Comparison of ENCODE assay signal across 15 mouse cellular contexts in genomic region chr3:95511611-95512180, GRCm38 (mm10). TPM values are rescaled to one million over a fixed set of nuclear protein-coding genes. Genes with fewer than 3 reads are reported as not detected.
DNase-seq lines count a peak whose midpoint lies in the region; ATAC-seq lines count a peak whose summit lies in the region.
"Had no signal": no experiment of that assay in that cellular context is flagged by ENCODE, and none has a peak within 500 bp of the region (broad histone marks: within the 10 kb centered on the region; RNA-seq: fewer than 3 reads in every experiment).

No protein-coding gene starts in this region.

- WGBS in midbrain, embryonic 11.5 days = 73% methylated on average over 9 of the region's 9 CpGs
- 70% methylated on average over 9 of the region's 9 CpGs for WGBS in midbrain, embryonic 15.5 days

- intact Hi-C loops in gastrocnemius, postnatal 14 days (cut with DNase I; ENCODE audit: low total_unique reads) = loop anchor here (10.0 kb wide), 1 partner anchor 263 kb away; no protein-coding TSS in a partner anchor

- no peak overlapping the region for H3K4me3 ChIP-seq in midbrain, embryonic 11.5 days (ENCODE audit: low read depth, low read length)
- H3K4me3 ChIP-seq in midbrain, embryonic 15.5 days = no peak overlapping the region
- H3K4me3 ChIP-seq in megakaryocyte, embryonic 14.5 days (replicated peaks) = peak overlapping the region; percentile 72
- H3K4me3 ChIP-seq: lung, embryonic 15.5 days had no signal

- no peak overlapping the region for H3K4me2 ChIP-seq in midbrain, embryonic 11.5 days
- H3K4me2 ChIP-seq in midbrain, embryonic 15.5 days = no peak overlapping the region
- H3K4me2 ChIP-seq: lung, embryonic 15.5 days had no signal

- no peak overlapping the region for H3K27ac ChIP-seq in midbrain, embryonic 11.5 days (ENCODE audit: low read depth, low read length)
- H3K27ac ChIP-seq in midbrain, embryonic 15.5 days = no peak overlapping the region
- H3K27ac ChIP-seq: lung, embryonic 15.5 days had no signal

- H3K4me1 ChIP-seq in midbrain, embryonic 11.5 days (ENCODE audit: control insufficient read depth, insufficient read depth, low read length) = no peaks in the 10 kb centered on the region
- no peaks in the 10 kb centered on the region for H3K4me1 ChIP-seq in midbrain, embryonic 15.5 days
- peaks cover 22% of the 10 kb centered on the region for H3K4me1 ChIP-seq in megakaryocyte, embryonic 14.5 days
- H3K4me1 ChIP-seq: lung, embryonic 15.5 days had no signal

- ATAC-seq in midbrain, embryonic 11.5 days (ENCODE audit: low FRiP score) = no peak
- no peak for ATAC-seq in midbrain, embryonic 15.5 days (replicated peaks)
- peak; percentile 99 for ATAC-seq in granulocyte monocyte progenitor cell, adult 5-6 weeks (replicated peaks; ENCODE audit: poor library complexity, severe bottlenecking)
- ATAC-seq: hindbrain, embryonic 16.5 days had no signal

- H3K9me3 ChIP-seq in midbrain, embryonic 11.5 days (ENCODE audit: control insufficient read depth, low read length) = no peaks in the 10 kb centered on the region
- H3K9me3 ChIP-seq in midbrain, embryonic 15.5 days = no peaks in the 10 kb centered on the region
- H3K9me3 ChIP-seq in megakaryocyte, embryonic 14.5 days = 0 out of 2 replicates have a peak, but pooled peaks cover 4% of the 10 kb centered on the region
- H3K9me3 ChIP-seq: lung, embryonic 15.5 days had no signal

- no peaks in the 10 kb centered on the region for H3K36me3 ChIP-seq in midbrain, embryonic 11.5 days (ENCODE audit: control insufficient read depth, insufficient read depth, low read length)
- no peaks in the 10 kb centered on the region for H3K36me3 ChIP-seq in midbrain, embryonic 15.5 days (replicated peaks)
- H3K36me3 ChIP-seq in megakaryocyte, embryonic 14.5 days (replicated peaks; ENCODE audit: low read length) = peaks cover 1% of the 10 kb centered on the region
- H3K36me3 ChIP-seq: lung, embryonic 15.5 days had no signal

- DNase-seq in midbrain, embryonic 11.5 days (ENCODE audit: low spot score, missing footprints) = peak; percentile 68
- peak; percentile 49 to 66 for DNase-seq in thymus, postnatal 36 days
- no peak for DNase-seq in kidney, adult 11 months
- no peak for DNase-seq in gastrocnemius, postnatal 14 days
- DNase-seq in ovary, postnatal 36 days (ENCODE audit: low spot score) = no peak
- DNase-seq: heart, adult 18-20 months had no signal

- H3K9ac ChIP-seq in midbrain, embryonic 11.5 days (ENCODE audit: low read length) = no peak overlapping the region
- no peak overlapping the region for H3K9ac ChIP-seq in midbrain, embryonic 15.5 days
- H3K9ac ChIP-seq: lung, embryonic 15.5 days had no signal

- H3K27me3 ChIP-seq in midbrain, embryonic 11.5 days (ENCODE audit: control insufficient read depth, insufficient read depth, low read length) = no peaks in the 10 kb centered on the region
- no peaks in the 10 kb centered on the region for H3K27me3 ChIP-seq in midbrain, embryonic 15.5 days (replicated peaks)
- H3K27me3 ChIP-seq in megakaryocyte, embryonic 14.5 days (replicated peaks) = no peaks in the 10 kb centered on the region
- H3K27me3 ChIP-seq: lung, embryonic 15.5 days had no signal

RNA-seq across cellular contexts. Expression of gene Ctsk, which starts 12.6 kb away (rescaled TPM):
- 6.7 and 8.0 TPM in 2 replicates for polyA plus RNA-seq in midbrain, embryonic 11.5 days (2014; fragmentation: Nextera tagmentation; extraction: Ambion mirVana)
- 6.5 and 8.0 TPM in 2 replicates for polyA plus RNA-seq in midbrain, embryonic 15.5 days (2015; fragmentation: Nextera tagmentation; extraction: Ambion mirVana)
- not detected in 2 replicates for total RNA-seq in granulocyte monocyte progenitor cell, adult 5-6 weeks (2014; fragmentation: Nextera tagmentation)
- not detected in 2 replicates for total RNA-seq in granulocyte monocyte progenitor cell, adult 5-6 weeks (2017)
- polyA plus RNA-seq in megakaryocyte, embryonic 14.5 days (2012; ENCODE audit: insufficient read depth, low replicate concordance) = not detected in 2 replicates
- total RNA-seq in gastrocnemius, postnatal 14 days (2021) = 10 to 100 TPM; 19.3 to 21.5 TPM

RNA-seq across cellular contexts. Expression of gene Ctss, which starts 14.9 kb away (rescaled TPM):
- polyA plus RNA-seq in midbrain, embryonic 11.5 days (2014; fragmentation: Nextera tagmentation; extraction: Ambion mirVana) = 10.2 TPM in 2 replicates
- polyA plus RNA-seq in midbrain, embryonic 15.5 days (2015; fragmentation: Nextera tagmentation; extraction: Ambion mirVana) = 11.1 and 12.9 TPM in 2 replicates
- total RNA-seq in granulocyte monocyte progenitor cell, adult 5-6 weeks (2014; fragmentation: Nextera tagmentation) = 26.1 and 42.2 TPM in 2 replicates
- total RNA-seq in granulocyte monocyte progenitor cell, adult 5-6 weeks (2017) = 74.5 and 94.5 TPM in 2 replicates
- 3.5 and 24.7 TPM in 2 replicates for polyA plus RNA-seq in megakaryocyte, embryonic 14.5 days (2012; ENCODE audit: insufficient read depth, low replicate concordance)
- total RNA-seq in gastrocnemius, postnatal 14 days (2021) = 1 to 10 TPM; 3.5 to 3.8 TPM

RNA-seq across cellular contexts. Expression of gene Hormad1, which starts 47.8 kb away (rescaled TPM):
- not detected in 2 replicates for polyA plus RNA-seq in midbrain, embryonic 11.5 days (2014; fragmentation: Nextera tagmentation; extraction: Ambion mirVana)
- not detected in 2 replicates for polyA plus RNA-seq in midbrain, embryonic 15.5 days (2015; fragmentation: Nextera tagmentation; extraction: Ambion mirVana)
- not detected in 2 replicates for total RNA-seq in granulocyte monocyte progenitor cell, adult 5-6 weeks (2014; fragmentation: Nextera tagmentation)
- not detected in 2 replicates for total RNA-seq in granulocyte monocyte progenitor cell, adult 5-6 weeks (2017)
- polyA plus RNA-seq in megakaryocyte, embryonic 14.5 days (2012; ENCODE audit: insufficient read depth, low replicate concordance) = not detected in 2 replicates
- total RNA-seq in gastrocnemius, postnatal 14 days (2021) = not detected
- total RNA-seq: heart, adult 18-20 months; layer of hippocampus, postnatal 10 days had no signal
- polyA plus RNA-seq: brain, embryonic 14.5 days; hindbrain, embryonic 16.5 days; neural tube, embryonic 14.5 days; stomach, embryonic 14.5 days had no signal

Comparison
In these comparisons a context has a peak if more than half of its experiments do, and no peak if none do; other contexts are left out.
1. DNase-seq: peak in midbrain, embryonic 11.5 days (single experiment) and thymus, postnatal 36 days (2 of 2); none in kidney, adult 11 months (single experiment), gastrocnemius, postnatal 14 days (single experiment) and ovary, postnatal 36 days (single experiment).